Mouse (Mus musculus) myocyte (in vitro differentiated cells): ENCODE data around the gene Lhx9. TPM values are rescaled to one million over a fixed set of nuclear protein-coding genes. Genes with fewer than 3 reads are reported as not detected.

Source experiments
- H3K27me3 ChIP-seq: one replicate; pipeline ENCODE4 v1.6.1; 2011; ENCODE audit not compliant: control insufficient read depth, insufficient read depth, insufficient read length
- H3K36me3 ChIP-seq: one replicate; pipeline ENCODE4 v1.6.1; 2011; ENCODE audit not compliant: control insufficient read depth, insufficient read depth
- H3K4me2 ChIP-seq: one replicate; pipeline ENCODE4 v1.6.1; 2011; ENCODE audit warnings: low read depth, control low read depth
- H3K4me3 ChIP-seq: one replicate; pipeline ENCODE4 v1.5.1; 2011; ENCODE audit warnings: mild to moderate bottlenecking, control low read depth, moderate library complexity
- H3K79me2 ChIP-seq: one replicate; pipeline ENCODE4 v1.6.1; 2011; ENCODE audit not compliant: control insufficient read depth, insufficient read depth
- H3ac ChIP-seq: one replicate; pipeline ENCODE4 v1.6.1; 2011; ENCODE audit not compliant: control insufficient read depth, insufficient read length
- POLR2A ChIP-seq: IDR thresholded peaks from one replicate; pipeline ENCODE4 v1.6.1; 2011; ENCODE audit warnings: low read depth, mild to moderate bottlenecking, control low read depth, moderate library complexity; ENCODE audit not compliant: insufficient read length
- USF1 ChIP-seq: IDR thresholded peaks from one replicate; pipeline ENCODE4 v1.6.1; 2011; ENCODE audit warnings: low read depth, mild to moderate bottlenecking, control low read depth, moderate library complexity
- polyA plus RNA-seq: library from polyadenylated mRNA; unstranded; fragments of >200 nt; fragmentation: generic; extraction: Trizol; gene quantifications from one replicate; pipeline ENCODE4 v1.2.1, GENCODE M21; 2012; ENCODE audit warnings: missing spikeins

Gene Lhx9
- polyA plus RNA-seq, 1 experiment = 0.14 TPM

DNA sequence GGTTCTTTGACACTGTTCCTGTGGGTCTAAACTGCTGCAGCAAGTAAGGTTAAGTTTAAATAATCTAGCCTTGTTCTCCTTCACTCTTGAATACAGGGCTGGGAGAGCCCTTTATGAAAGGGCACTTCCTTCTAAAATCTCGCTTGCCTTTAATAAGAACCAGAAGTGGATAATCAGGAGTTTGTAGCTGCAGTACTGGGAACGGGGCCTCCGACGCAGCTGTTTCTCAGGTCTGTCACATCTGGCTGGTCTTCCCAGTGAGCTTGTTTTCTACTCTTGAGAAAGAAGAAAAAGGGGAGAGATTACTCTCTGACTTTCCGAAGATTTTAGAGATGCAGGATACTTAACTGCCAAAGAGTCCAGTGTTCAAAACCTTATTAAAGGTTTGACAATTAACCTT, 64.4 kb downstream of the Lhx9 start:
- H3K4me3 ChIP-seq = no peak overlapping the region
- H3ac ChIP-seq = no peak overlapping the region
- no peak overlapping the region for H3K4me2 ChIP-seq
- H3K36me3 ChIP-seq = no peaks in the 10 kb centered on the region
- TF ChIP-seq USF1 (no peak), POLR2A (no peak)
- H3K79me2 ChIP-seq = no peaks in the 10 kb centered on the region
- H3K27me3 ChIP-seq = no peaks in the 10 kb centered on the region

Other genes starting within 250 kb of the Lhx9 start
- 14.6 TPM for gene Nek7, start 228.4 kb downstream of the Lhx9 start, polyA plus RNA-seq
- gene 2310009B15Rik, start 8.3 kb upstream of the Lhx9 start, polyA plus RNA-seq = 66.0 TPM
- gene Dennd1b, start 114.9 kb upstream of the Lhx9 start, polyA plus RNA-seq = 1.3 TPM